Mouse (Mus musculus) neural tube, embryonic 12.5 days (tissue): ENCODE results near the gene Efcab5. TPM values are rescaled to one million over a fixed set of nuclear protein-coding genes. Genes with fewer than 3 reads are reported as not detected.

Source experiments
- ATAC-seq: fragments of 200-750 bp; cut with Nextera tagmentation; 2 replicates; pipeline ENCODE4 v1.8.0; 2017; ENCODE audit warnings: low read depth, mild to moderate bottlenecking, moderate TSS enrichment, moderate library complexity; ENCODE audit not compliant: low FRiP score
- H3K27ac ChIP-seq: fragments of 300-500 bp; sonication (generic); 2 replicates; pipeline ENCODE4 v1.5.1; 2016
- H3K27me3 ChIP-seq: fragments of 300-500 bp; sonication (generic); replicated peaks from 2 replicates; pipeline ENCODE4 v1.6.1; 2016; ENCODE audit warnings: mild to moderate bottlenecking
- H3K36me3 ChIP-seq: fragments of 300-500 bp; sonication (generic); 2 replicates; pipeline ENCODE4 v1.6.1; 2016; ENCODE audit warnings: mild to moderate bottlenecking
- H3K4me1 ChIP-seq: fragments of 300-500 bp; sonication (generic); 2 replicates; pipeline ENCODE4 v1.6.1; 2016
- H3K4me2 ChIP-seq: fragments of 300-500 bp; sonication (generic); replicated peaks from 2 replicates; pipeline ENCODE4 v1.6.1; 2016; ENCODE audit warnings: mild to moderate bottlenecking
- H3K4me3 ChIP-seq: fragments of 300-500 bp; sonication (generic); 2 replicates; pipeline ENCODE4 v1.5.1; 2016
- H3K9ac ChIP-seq: fragments of 300-500 bp; sonication (generic); 2 replicates; pipeline ENCODE4 v1.6.1; 2016; ENCODE audit warnings: mild to moderate bottlenecking
- H3K9me3 ChIP-seq: fragments of 300-500 bp; sonication (generic); 2 replicates; pipeline ENCODE4 v1.6.1; 2016; ENCODE audit warnings: mild to moderate bottlenecking
- WGBS: fragments of 180-500 bp; shearing (Covaris S2); methylation state at CpG from one replicate; pipeline ENCODE4 v1.1.7; 2016; 5-methylcytosine and 5-hydroxymethylcytosine counted together
- polyA plus RNA-seq: library from polyadenylated mRNA; unstranded; fragments of >200 nt; fragmentation: Nextera tagmentation; extraction: Ambion mirVana; gene quantifications from 2 replicates; pipeline ENCODE4 v1.2.1, GENCODE M21; 2016

Gene Efcab5
- 0.36 and 0.62 TPM in 2 replicates for polyA plus RNA-seq

- H3K36me3 ChIP-seq, result no peaks in the 10 kb centered on the region
- no peaks in the 10 kb centered on the region for H3K9me3 ChIP-seq
- no peak within 1 kb of the TSS for H3K4me3 ChIP-seq
- H3K9ac ChIP-seq, result no peak within 1 kb of the TSS
- no peak for ATAC-seq
- no peak within 1 kb of the TSS for H3K27ac ChIP-seq
- peaks cover 6% of the 10 kb centered on the region; the same call in 1 of the 2 replicates for H3K4me1 ChIP-seq
- H3K4me2 ChIP-seq, result no peak within 1 kb of the TSS
- H3K27me3 ChIP-seq, result 0 out of 2 replicates have a peak, but pooled peaks cover 3% of the 10 kb centered on the region
- WGBS, result 88% methylated on average over 6 of the region's 6 CpGs
Observed at GRCm38 (mm10) chr11:77188868-77189267, at the start of gene Efcab5. Efcab5 (minus strand) TSS chr11:77188968.

- Histone ChIP-seq H3K27me3 (no peaks in the 10 kb centered on the region), H3K4me1 (no peaks in the 10 kb centered on the region), H3K27ac (no peak overlapping the region), H3K36me3 (no peaks in the 10 kb centered on the region), H3K4me3 (no peak overlapping the region), H3K9ac (no peak overlapping the region), H3K9me3 (no peaks in the 10 kb centered on the region), H3K4me2 (no peak overlapping the region)
- ATAC-seq, result no peak
- 98% methylated on average over 1 of the region's 1 CpGs for WGBS
Observed at GRCm38 (mm10) chr11:77235267-77235666, 46.5 kb upstream of the Efcab5 start.

- Histone ChIP-seq H3K4me3 (no peak overlapping the region), H3K36me3 (no peaks in the 10 kb centered on the region), H3K9ac (no peak overlapping the region), H3K9me3 (no peaks in the 10 kb centered on the region), H3K4me2 (no peak overlapping the region), H3K27me3 (no peaks in the 10 kb centered on the region), H3K4me1 (no peaks in the 10 kb centered on the region), H3K27ac (no peak overlapping the region)
- 93% methylated on average over 2 of the region's 2 CpGs for WGBS
- no peak for ATAC-seq
Observed at GRCm38 (mm10) chr11:77231514-77231913, 42.7 kb upstream of the Efcab5 start.

- H3K27ac ChIP-seq, result no peak overlapping the region
- H3K36me3 ChIP-seq, result no peaks in the 10 kb centered on the region
- H3K9me3 ChIP-seq, result no peaks in the 10 kb centered on the region
- H3K9ac ChIP-seq, result no peak overlapping the region
- no peak overlapping the region for H3K4me3 ChIP-seq
- ATAC-seq, result no peak
- no peaks in the 10 kb centered on the region for H3K4me1 ChIP-seq
- 86% methylated on average over 2 of the region's 2 CpGs for WGBS
- no peaks in the 10 kb centered on the region for H3K27me3 ChIP-seq
- no peak overlapping the region for H3K4me2 ChIP-seq
Observed at GRCm38 (mm10) chr11:77230765-77231164, 42.0 kb upstream of the Efcab5 start.

GRCm38 (mm10) chr11:77216761-77217130 is 28.0 kb upstream of the Efcab5 start:
- Histone ChIP-seq H3K27ac (peak overlapping the region; percentile 92), H3K27me3 (no peaks in the 10 kb centered on the region), H3K4me3 (peak overlapping the region; percentile 71), H3K36me3 (no peaks in the 10 kb centered on the region), H3K9me3 (no peaks in the 10 kb centered on the region), H3K9ac (peak overlapping the region; percentile 88), H3K4me1 (peaks cover 13% of the 10 kb centered on the region; the same call in 1 of the 2 replicates), H3K4me2 (peak overlapping the region; percentile 83)
- ATAC-seq, result peak; percentile 64
- WGBS, result under 1% methylated on average over 11 of the region's 11 CpGs

GRCm38 (mm10) chr11:77215951-77216760 is 27.4 kb upstream of the Efcab5 start, which contains the start of gene Ssh2:
Ssh2 (plus strand) TSS chr11:77216287.
- ATAC-seq, result peak; percentile 90
- Histone ChIP-seq H3K27me3 (no peaks in the 10 kb centered on the region), H3K4me2 (peak within 1 kb of the TSS; percentile 83), H3K36me3 (no peaks in the 10 kb centered on the region), H3K27ac (peak within 1 kb of the TSS; percentile 92), H3K9me3 (no peaks in the 10 kb centered on the region), H3K4me3 (peak within 1 kb of the TSS; percentile 71), H3K4me1 (peaks cover 13% of the 10 kb centered on the region; the same call in 1 of the 2 replicates), H3K9ac (peak within 1 kb of the TSS; percentile 88)
- WGBS, result under 1% methylated on average over 78 of the region's 82 CpGs

GRCm38 (mm10) chr11:77215483-77215882 is 26.7 kb upstream of the Efcab5 start:
- Histone ChIP-seq H3K9ac (peak overlapping the region; percentile 88), H3K27ac (peak overlapping the region; percentile 92; the same call in 1 of the 2 replicates), H3K4me2 (peak overlapping the region; percentile 83), H3K4me1 (peaks cover 13% of the 10 kb centered on the region; the same call in 1 of the 2 replicates), H3K9me3 (no peaks in the 10 kb centered on the region), H3K27me3 (no peaks in the 10 kb centered on the region), H3K36me3 (no peaks in the 10 kb centered on the region), H3K4me3 (peak overlapping the region; percentile 71)
- no peak for ATAC-seq
- 1% methylated on average over 11 of the region's 11 CpGs for WGBS

- Histone ChIP-seq H3K36me3 (no peaks in the 10 kb centered on the region), H3K27ac (no peak overlapping the region), H3K9me3 (no peaks in the 10 kb centered on the region), H3K27me3 (no peaks in the 10 kb centered on the region), H3K9ac (no peak overlapping the region), H3K4me3 (no peak overlapping the region), H3K4me1 (peaks cover 13% of the 10 kb centered on the region; the same call in 1 of the 2 replicates), H3K4me2 (peak overlapping the region; percentile 83; the same call in 1 of the 2 replicates)
- WGBS, result 4% methylated on average over 1 of the region's 1 CpGs
- ATAC-seq, result 0 out of 2 replicates have a peak, but pooled peaks have one; percentile 33
Observed at GRCm38 (mm10) chr11:77214755-77215154, 26.0 kb upstream of the Efcab5 start.

GRCm38 (mm10) chr11:77214142-77214692 is 25.4 kb upstream of the Efcab5 start:
- Histone ChIP-seq H3K4me3 (no peak overlapping the region), H3K4me1 (peaks cover 13% of the 10 kb centered on the region; the same call in 1 of the 2 replicates), H3K4me2 (no peak overlapping the region), H3K27me3 (no peaks in the 10 kb centered on the region), H3K9me3 (no peaks in the 10 kb centered on the region), H3K9ac (no peak overlapping the region), H3K27ac (no peak overlapping the region), H3K36me3 (no peaks in the 10 kb centered on the region)
- WGBS, result 92% methylated on average over 1 of the region's 1 CpGs
- no peak for ATAC-seq

- no peaks in the 10 kb centered on the region for H3K36me3 ChIP-seq
- no peak overlapping the region for H3K4me3 ChIP-seq
- no peak overlapping the region for H3K9ac ChIP-seq
- no peaks in the 10 kb centered on the region for H3K4me1 ChIP-seq
- ATAC-seq, result no peak
- no peak overlapping the region for H3K4me2 ChIP-seq
- WGBS, result 87% methylated on average over 1 of the region's 1 CpGs
- 0 out of 2 replicates have a peak, but pooled peaks cover 6% of the 10 kb centered on the region for H3K27me3 ChIP-seq
- no peak overlapping the region for H3K27ac ChIP-seq
- no peaks in the 10 kb centered on the region for H3K9me3 ChIP-seq
Observed at GRCm38 (mm10) chr11:77200703-77201102, 11.9 kb upstream of the Efcab5 start.

- 46% methylated on average over 4 of the region's 4 CpGs for WGBS
- no peak overlapping the region for H3K4me2 ChIP-seq
- H3K27ac ChIP-seq, result no peak overlapping the region
Observed at GRCm38 (mm10) chr11:77199636-77200035, 10.9 kb upstream of the Efcab5 start.

More at GRCm38 (mm10) chr11:77199636-77200035, 10.9 kb upstream of the Efcab5 start:
- Histone ChIP-seq H3K4me3 (no peak overlapping the region), H3K27me3 (0 out of 2 replicates have a peak, but pooled peaks cover 13% of the 10 kb centered on the region), H3K9me3 (no peaks in the 10 kb centered on the region), H3K36me3 (no peaks in the 10 kb centered on the region), H3K4me1 (no peaks in the 10 kb centered on the region), H3K9ac (no peak overlapping the region)
- no peak for ATAC-seq
